Mouse (Mus musculus) ES-CJ7 (cell line): ENCODE results near the gene Gm10271.

Experiments
- DNase-seq: peaks from one replicate; pipeline ENCODE4 v3.0.0; 2011; ENCODE audit warnings: low read depth, low spot score

Gm10271 gene

GRCm38 (mm10) chr10:116978841-116979240 lies 6.4 kb upstream of the Gm10271 start:
- DNase-seq, result no peak

- DNase-seq, result no peak
Observed at GRCm38 (mm10) chr10:116977858-116978257, 5.4 kb upstream of the Gm10271 start.

GRCm38 (mm10) chr10:116977455-116977854 lies 5.0 kb upstream of the Gm10271 start:
- DNase-seq, result no peak

- DNase-seq, result no peak
Observed at GRCm38 (mm10) chr10:116968741-116969140, 3.7 kb downstream of the Gm10271 start.

- no peak for DNase-seq
Observed at GRCm38 (mm10) chr10:116966065-116966464, 6.3 kb downstream of the Gm10271 start.

GRCm38 (mm10) chr10:116965297-116965696 lies 7.1 kb downstream of the Gm10271 start:
- DNase-seq, result no peak

GRCm38 (mm10) chr10:116964571-116964970 lies 7.8 kb downstream of the Gm10271 start:
- no peak for DNase-seq

- peak; percentile 26 for DNase-seq
Observed at GRCm38 (mm10) chr10:116964084-116964483, 8.3 kb downstream of the Gm10271 start.

GRCm38 (mm10) chr10:116962803-116963202 lies 9.6 kb downstream of the Gm10271 start:
- peak; percentile 74 for DNase-seq

- DNase-seq, result no peak
Observed at GRCm38 (mm10) chr10:116962152-116962551, 10.3 kb downstream of the Gm10271 start.

- no peak for DNase-seq
Observed at GRCm38 (mm10) chr10:116957867-116958551, 14.4 kb downstream of the Gm10271 start.

- DNase-seq, result no peak
Observed at GRCm38 (mm10) chr10:116956483-116957158, 15.8 kb downstream of the Gm10271 start.

- no peak for DNase-seq
Observed at GRCm38 (mm10) chr10:116955191-116955590, 17.2 kb downstream of the Gm10271 start.

GRCm38 (mm10) chr10:116950886-116951285 lies 21.5 kb downstream of the Gm10271 start:
- no peak for DNase-seq

GRCm38 (mm10) chr10:116950009-116950769 lies 22.2 kb downstream of the Gm10271 start, which contains the start of gene Rab3ip:
Gene Rab3ip, minus strand, starts transcription at chr10:116950769.
- DNase-seq, result peak; percentile 80

- DNase-seq, result no peak
Observed at GRCm38 (mm10) chr10:116949111-116950008, 23.0 kb downstream of the Gm10271 start.

- no peak for DNase-seq
Observed at GRCm38 (mm10) chr10:116948414-116948813, 24.0 kb downstream of the Gm10271 start.

GRCm38 (mm10) chr10:116944940-116945339 lies 27.5 kb downstream of the Gm10271 start:
- DNase-seq, result no peak

GRCm38 (mm10) chr10:116944144-116944543 lies 28.3 kb downstream of the Gm10271 start:
- DNase-seq, result no peak

- DNase-seq, result peak; percentile 76
Observed at GRCm38 (mm10) chr10:116943025-116943424, 29.4 kb downstream of the Gm10271 start.

- no peak for DNase-seq
Observed at GRCm38 (mm10) chr10:116935028-116935427, 37.4 kb downstream of the Gm10271 start.
